Mouse (Mus musculus): ENCODE measurements at regions not wholly inside any gene's neighbourhood (a gene's known extent, or its start where the extent isn't known, plus 50 kb on each side); places are given as distances from the start of the nearest gene placed in this dataset.

- 74% methylated on average over 2 of the region's 2 CpGs for WGBS
- no peak overlapping the region for H3K9ac ChIP-seq (replicated peaks)
- no peak overlapping the region for H3K27ac ChIP-seq (replicated peaks)
- H3K4me1 ChIP-seq: no peaks in the 10 kb centered on the region
- no peak overlapping the region for H3K4me3 ChIP-seq
- H3K27me3 ChIP-seq: no peaks in the 10 kb centered on the region
- H3K9me3 ChIP-seq: no peaks in the 10 kb centered on the region
- H3K4me2 ChIP-seq (replicated peaks): no peak overlapping the region
- no peaks in the 10 kb centered on the region for H3K36me3 ChIP-seq
- ATAC-seq (ENCODE audit: low FRiP score, low read depth): no peak
Measured at GRCm38 (mm10) chr11:71527691-71528090, 222.0 kb upstream of the Wscd1 start.

GRCm38 (mm10) chr11:71528588-71528987, 221.1 kb upstream of the Wscd1 start:
- WGBS: 89% methylated on average over 4 of the region's 4 CpGs
- no peak for ATAC-seq (ENCODE audit: low FRiP score, low read depth)

GRCm38 (mm10) chr11:71541178-71541845, 208.4 kb upstream of the Wscd1 start:
- peaks cover 12% of the 10 kb centered on the region; the same call in 1 of the 2 replicates for H3K9me3 ChIP-seq
- no peak overlapping the region for H3K4me2 ChIP-seq (replicated peaks)
- ATAC-seq (ENCODE audit: low FRiP score, low read depth): no peak
- no peak overlapping the region for H3K27ac ChIP-seq (replicated peaks)
- no peak overlapping the region for H3K9ac ChIP-seq (replicated peaks)
- H3K27me3 ChIP-seq: no peaks in the 10 kb centered on the region
- H3K36me3 ChIP-seq: no peaks in the 10 kb centered on the region
- no peak overlapping the region for H3K4me3 ChIP-seq
- peaks cover 7% of the 10 kb centered on the region; the same call in 1 of the 2 replicates for H3K4me1 ChIP-seq
- 71% methylated on average over 6 of the region's 6 CpGs for WGBS

More at GRCm38 (mm10) chr11:71528588-71528987, 221.1 kb upstream of the Wscd1 start:
- Histone ChIP-seq H3K36me3 (no peaks in the 10 kb centered on the region), H3K4me3 (no peak overlapping the region), H3K27me3 (no peaks in the 10 kb centered on the region), H3K9ac (replicated peaks) (no peak overlapping the region), H3K9me3 (no peaks in the 10 kb centered on the region), H3K27ac (replicated peaks) (no peak overlapping the region), H3K4me2 (replicated peaks) (no peak overlapping the region), H3K4me1 (no peaks in the 10 kb centered on the region)

GRCm38 (mm10) chr11:71557412-71557811, 192.3 kb upstream of the Wscd1 start:
- no peak overlapping the region for H3K9ac ChIP-seq (replicated peaks)
- ATAC-seq (ENCODE audit: low FRiP score, low read depth): no peak
- 87% methylated on average over 3 of the region's 3 CpGs for WGBS
- no peaks in the 10 kb centered on the region for H3K27me3 ChIP-seq
- H3K27ac ChIP-seq (replicated peaks): no peak overlapping the region
- no peak overlapping the region for H3K4me3 ChIP-seq
- H3K36me3 ChIP-seq: no peaks in the 10 kb centered on the region
- H3K4me2 ChIP-seq (replicated peaks): no peak overlapping the region
- no peaks in the 10 kb centered on the region for H3K9me3 ChIP-seq
- H3K4me1 ChIP-seq: no peaks in the 10 kb centered on the region

GRCm38 (mm10) chr11:71564831-71565230, 184.9 kb upstream of the Wscd1 start:
- H3K4me2 ChIP-seq (replicated peaks): no peak overlapping the region
- no peaks in the 10 kb centered on the region for H3K9me3 ChIP-seq
- no peak overlapping the region for H3K9ac ChIP-seq (replicated peaks)
- H3K4me3 ChIP-seq: no peak overlapping the region
- H3K4me1 ChIP-seq: no peaks in the 10 kb centered on the region
- ATAC-seq (ENCODE audit: low FRiP score, low read depth): no peak
- no peaks in the 10 kb centered on the region for H3K27me3 ChIP-seq
- H3K27ac ChIP-seq (replicated peaks): no peak overlapping the region
- no peaks in the 10 kb centered on the region for H3K36me3 ChIP-seq

GRCm38 (mm10) chr11:71576801-71577200, 172.9 kb upstream of the Wscd1 start:
- Histone ChIP-seq H3K27me3 (no peaks in the 10 kb centered on the region), H3K4me3 (no peak overlapping the region), H3K4me2 (replicated peaks) (no peak overlapping the region), H3K9me3 (no peaks in the 10 kb centered on the region), H3K27ac (replicated peaks) (no peak overlapping the region), H3K4me1 (peaks cover 18% of the 10 kb centered on the region), H3K9ac (replicated peaks) (no peak overlapping the region), H3K36me3 (no peaks in the 10 kb centered on the region)
- 83% methylated on average over 5 of the region's 5 CpGs for WGBS
- ATAC-seq (ENCODE audit: low FRiP score, low read depth): no peak

- no peak overlapping the region for H3K4me3 ChIP-seq
- no peaks in the 10 kb centered on the region for H3K9me3 ChIP-seq
- H3K4me1 ChIP-seq: peaks cover 11% of the 10 kb centered on the region
- H3K9ac ChIP-seq (replicated peaks): no peak overlapping the region
- no peaks in the 10 kb centered on the region for H3K27me3 ChIP-seq
- no peak for ATAC-seq (ENCODE audit: low FRiP score, low read depth)
- WGBS: 49% methylated on average over 2 of the region's 2 CpGs
- H3K27ac ChIP-seq (replicated peaks): no peak overlapping the region
- H3K36me3 ChIP-seq: no peaks in the 10 kb centered on the region
- no peak overlapping the region for H3K4me2 ChIP-seq (replicated peaks)
Measured at GRCm38 (mm10) chr11:71581775-71582174, 167.9 kb upstream of the Wscd1 start.

GRCm38 (mm10) chr11:71591014-71591413, 158.7 kb upstream of the Wscd1 start:
- no peak overlapping the region for H3K9ac ChIP-seq (replicated peaks)
- H3K27ac ChIP-seq (replicated peaks): no peak overlapping the region
- no peak for ATAC-seq (ENCODE audit: low FRiP score, low read depth)
- H3K4me1 ChIP-seq: 0 out of 2 replicates have a peak, but pooled peaks cover 2% of the 10 kb centered on the region
- no peaks in the 10 kb centered on the region for H3K27me3 ChIP-seq
- H3K36me3 ChIP-seq: no peaks in the 10 kb centered on the region
- H3K4me3 ChIP-seq: no peak overlapping the region
- WGBS: 92% methylated on average over 6 of the region's 6 CpGs
- no peaks in the 10 kb centered on the region for H3K9me3 ChIP-seq
- no peak overlapping the region for H3K4me2 ChIP-seq (replicated peaks)

GRCm38 (mm10) chr11:71594250-71594847, 155.4 kb upstream of the Wscd1 start:
- H3K4me1 ChIP-seq: 0 out of 2 replicates have a peak, but pooled peaks cover 2% of the 10 kb centered on the region
- no peak overlapping the region for H3K9ac ChIP-seq (replicated peaks)
- no peak overlapping the region for H3K4me3 ChIP-seq
- H3K27me3 ChIP-seq: no peaks in the 10 kb centered on the region
- WGBS: 68% methylated on average over 6 of the region's 6 CpGs
- H3K36me3 ChIP-seq: no peaks in the 10 kb centered on the region
- H3K27ac ChIP-seq (replicated peaks): no peak overlapping the region
- H3K9me3 ChIP-seq: no peaks in the 10 kb centered on the region
- no peak overlapping the region for H3K4me2 ChIP-seq (replicated peaks)
- ATAC-seq (ENCODE audit: low FRiP score, low read depth): no peak

- H3K36me3 ChIP-seq: no peaks in the 10 kb centered on the region
- H3K4me2 ChIP-seq (replicated peaks): no peak overlapping the region
- 94% methylated on average over 1 of the region's 1 CpGs for WGBS
- H3K9me3 ChIP-seq: no peaks in the 10 kb centered on the region
- no peak for ATAC-seq (ENCODE audit: low FRiP score, low read depth)
- no peaks in the 10 kb centered on the region for H3K27me3 ChIP-seq
- no peak overlapping the region for H3K4me3 ChIP-seq
- no peak overlapping the region for H3K27ac ChIP-seq (replicated peaks)
- H3K4me1 ChIP-seq: 0 out of 2 replicates have a peak, but pooled peaks cover 2% of the 10 kb centered on the region
- H3K9ac ChIP-seq (replicated peaks): no peak overlapping the region
Measured at GRCm38 (mm10) chr11:71597709-71598108, 152.0 kb upstream of the Wscd1 start.

- no peak overlapping the region for H3K4me3 ChIP-seq
- H3K27ac ChIP-seq (replicated peaks): no peak overlapping the region
- H3K27me3 ChIP-seq: no peaks in the 10 kb centered on the region
- H3K9me3 ChIP-seq: no peaks in the 10 kb centered on the region
- H3K36me3 ChIP-seq: no peaks in the 10 kb centered on the region
- H3K4me1 ChIP-seq: no peaks in the 10 kb centered on the region; the same call in 1 of the 2 replicates
- no peak overlapping the region for H3K4me2 ChIP-seq (replicated peaks)
- no peak overlapping the region for H3K9ac ChIP-seq (replicated peaks)
- no peak for ATAC-seq (ENCODE audit: low FRiP score, low read depth)
- 80% methylated on average over 9 of the region's 9 CpGs for WGBS
Measured at GRCm38 (mm10) chr11:71610782-71611181, 138.9 kb upstream of the Wscd1 start.

- Histone ChIP-seq H3K4me1 (no peaks in the 10 kb centered on the region; the same call in 1 of the 2 replicates), H3K9me3 (no peaks in the 10 kb centered on the region), H3K27ac (replicated peaks) (no peak overlapping the region), H3K27me3 (no peaks in the 10 kb centered on the region), H3K36me3 (no peaks in the 10 kb centered on the region), H3K4me2 (replicated peaks) (no peak overlapping the region), H3K4me3 (no peak overlapping the region), H3K9ac (replicated peaks) (no peak overlapping the region)
- ATAC-seq (ENCODE audit: low FRiP score, low read depth): no peak
- 75% methylated on average over 5 of the region's 5 CpGs for WGBS
Measured at GRCm38 (mm10) chr11:71615526-71615925, 134.2 kb upstream of the Wscd1 start.
